Mouse (Mus musculus): ENCODE data around the gene Tbc1d15.

Tbc1d15 gene

DNA sequence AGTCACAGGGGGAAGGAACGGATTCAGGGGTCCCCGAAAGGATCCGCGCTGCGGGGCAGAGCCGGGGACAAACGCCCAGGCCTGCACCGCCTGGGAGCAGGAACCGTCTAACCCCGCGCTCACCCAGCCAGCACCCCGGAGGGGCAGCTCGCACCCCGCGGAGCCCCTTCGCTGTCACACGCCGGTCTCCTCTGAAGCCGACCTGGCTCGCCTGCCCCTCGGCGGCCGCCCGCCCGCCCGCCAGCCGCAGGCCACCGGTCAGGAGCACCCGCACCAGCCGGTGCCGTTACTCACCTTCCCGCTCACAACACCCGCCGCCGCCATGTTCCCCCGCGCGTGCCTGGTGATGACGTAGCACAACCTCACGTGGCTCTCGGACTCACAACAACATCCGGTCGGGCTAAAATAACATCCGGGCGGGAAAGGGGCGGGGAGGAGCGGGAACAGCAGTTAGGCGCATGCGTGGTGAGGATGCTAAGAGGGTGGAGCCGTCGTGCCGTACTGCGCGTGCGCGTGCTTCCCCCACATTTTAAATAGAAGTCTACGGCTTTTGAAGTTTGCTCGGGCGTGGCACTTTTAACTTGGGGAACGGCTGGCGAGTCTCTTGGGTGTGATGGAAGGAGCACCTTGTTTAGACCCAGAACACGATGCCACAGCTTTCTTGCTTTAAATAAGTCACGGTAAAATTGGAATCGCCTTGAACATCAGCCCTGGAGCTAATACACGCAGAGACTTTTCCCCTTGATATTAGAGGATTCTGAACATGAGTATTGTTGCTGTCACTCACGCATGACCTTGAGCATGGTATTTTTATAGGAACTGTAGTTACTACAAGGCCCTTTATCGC is at the start of gene Tbc1d15:
Tbc1d15 (minus strand) TSS at position 380 of the 847 bp plus-strand sequence.
- peak; percentile 98 for DNase-seq

DNA sequence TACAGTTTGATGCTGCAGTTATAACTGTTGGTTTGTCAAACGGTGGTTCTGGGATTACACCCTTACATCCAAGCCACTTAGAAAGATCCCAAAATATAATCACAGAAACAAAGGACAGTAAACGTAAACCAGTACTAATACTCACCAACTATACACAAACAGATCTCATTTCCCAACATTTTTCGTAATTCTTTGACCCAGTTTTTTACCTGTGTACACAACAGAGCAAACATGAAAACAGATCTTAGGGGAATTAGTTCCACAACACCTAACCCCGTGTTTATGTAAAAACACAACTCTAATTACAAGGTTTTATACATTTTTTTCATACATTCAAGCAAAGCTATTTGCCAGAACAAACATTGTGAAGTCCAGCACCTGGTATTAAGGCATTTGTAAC is 47.4 kb upstream of the Tbc1d15 start:
- DNase-seq, result no peak

DNA sequence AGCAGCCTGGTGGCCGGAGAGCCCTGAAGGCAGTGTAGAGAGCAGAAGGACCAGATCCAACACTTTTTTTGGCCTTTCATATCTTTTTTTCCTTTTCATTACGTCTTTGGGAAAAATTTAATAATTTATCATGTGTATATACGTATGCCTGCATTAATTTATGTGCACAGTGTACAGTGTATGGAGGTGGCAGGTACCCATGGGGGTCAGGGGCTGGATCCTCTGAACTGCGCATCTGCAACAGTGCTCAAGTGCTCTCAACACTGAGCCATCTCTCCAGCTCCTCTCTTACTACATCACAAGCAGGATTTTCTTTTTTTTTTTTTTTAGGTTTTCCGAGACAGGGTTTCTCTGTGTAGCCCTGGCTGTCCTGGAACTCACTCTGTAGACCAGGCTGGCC is 46.3 kb upstream of the Tbc1d15 start:
- no peak for DNase-seq

DNA sequence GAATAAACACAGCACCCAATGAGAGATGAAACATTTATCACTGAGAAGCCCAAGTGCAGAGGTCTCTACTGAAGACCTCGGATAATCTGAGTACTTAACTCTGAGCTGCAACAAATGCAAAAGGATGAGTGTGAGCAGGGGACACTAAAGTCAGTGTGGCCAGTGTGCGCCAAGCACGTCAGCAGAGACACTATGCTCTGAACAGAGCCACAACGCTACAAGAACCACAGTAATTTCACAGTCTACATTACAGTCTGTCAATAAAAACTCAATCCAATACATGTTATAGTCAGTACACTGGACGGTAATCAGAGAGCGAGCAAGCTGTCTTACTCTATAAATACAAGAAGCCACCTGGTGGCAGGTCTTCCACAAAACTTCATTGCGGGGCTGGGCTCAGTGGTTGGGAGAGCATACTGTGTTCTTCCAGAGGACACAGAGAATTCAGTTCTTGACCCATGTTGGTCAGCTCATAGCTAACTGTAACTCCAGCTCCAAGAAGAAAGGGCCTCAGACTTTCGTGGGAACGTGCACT is 45.2 kb upstream of the Tbc1d15 start:
- DNase-seq, result no peak

GRCm38 (mm10) chr10:115295162-115295561 is 43.9 kb upstream of the Tbc1d15 start:
- no peak for DNase-seq

GRCm38 (mm10) chr10:115294715-115295114 is 43.4 kb upstream of the Tbc1d15 start:
- no peak for DNase-seq

DNA sequence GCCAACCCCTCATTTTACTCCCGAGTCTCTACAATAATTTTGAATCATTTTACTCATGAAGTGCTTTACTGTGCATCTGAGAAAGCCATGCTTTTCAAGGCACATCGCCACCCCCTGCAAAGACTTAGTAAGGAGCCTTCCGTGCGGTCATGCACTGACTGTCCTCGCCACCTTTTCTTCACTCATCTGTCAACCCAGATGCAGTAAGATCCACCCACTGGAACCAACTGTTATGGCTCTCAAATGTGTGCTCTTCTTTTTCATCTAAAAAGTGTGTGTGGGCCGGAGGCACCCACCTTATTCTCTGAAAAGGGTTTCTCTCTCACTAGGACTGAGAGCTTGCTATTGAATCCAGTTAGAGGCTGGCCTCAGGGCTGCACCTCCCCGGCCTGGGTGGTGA is 42.7 kb upstream of the Tbc1d15 start:
- no peak for DNase-seq

- DNase-seq, result no peak
These were observed 39.4 kb upstream of the Tbc1d15 start for GRCm38 (mm10) chr10:115290671-115291070.

GRCm38 (mm10) chr10:115288856-115289255 is 37.6 kb upstream of the Tbc1d15 start:
- DNase-seq, result no peak

DNA sequence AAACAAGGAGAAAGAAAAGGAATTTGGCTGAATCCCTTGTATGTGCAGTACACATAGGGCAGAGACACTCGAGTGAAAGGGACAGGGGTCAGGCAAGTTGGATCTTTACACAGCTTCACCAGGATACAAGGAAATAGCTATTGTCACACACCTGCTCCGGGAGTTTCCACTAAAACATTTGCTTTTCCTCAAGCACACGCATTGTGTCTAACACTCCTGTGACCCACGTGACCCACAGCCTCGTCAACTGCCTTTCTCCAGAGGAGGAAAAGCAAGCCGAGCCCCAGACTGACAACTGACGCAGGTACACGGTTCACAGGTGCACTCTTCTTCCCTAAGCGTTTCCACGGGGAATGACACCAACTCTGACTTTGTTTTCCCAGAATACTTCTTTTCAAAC is 32.9 kb upstream of the Tbc1d15 start:
- no peak for DNase-seq

- no peak for DNase-seq
These were observed 30.1 kb upstream of the Tbc1d15 start for GRCm38 (mm10) chr10:115281381-115281780.

DNA sequence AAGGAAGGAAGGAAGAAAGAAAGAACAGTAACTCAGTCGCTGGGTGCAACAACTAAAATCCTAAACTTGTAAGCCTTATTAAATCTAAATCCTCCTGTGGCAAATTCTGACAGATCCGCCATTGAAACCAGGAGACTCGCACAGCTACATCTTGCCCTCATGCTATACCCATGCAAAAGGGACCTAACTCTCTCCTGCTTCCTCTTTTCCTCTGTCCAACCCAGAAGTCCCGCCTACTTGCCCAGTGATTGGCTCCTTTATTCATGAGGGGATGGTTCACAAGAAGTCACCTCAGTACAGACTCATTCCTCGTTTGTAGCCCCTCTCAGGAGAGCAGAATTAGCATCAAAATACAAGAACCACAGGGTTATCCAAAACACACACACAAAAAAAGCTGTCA is 20.4 kb upstream of the Tbc1d15 start:
- DNase-seq, result no peak

DNA sequence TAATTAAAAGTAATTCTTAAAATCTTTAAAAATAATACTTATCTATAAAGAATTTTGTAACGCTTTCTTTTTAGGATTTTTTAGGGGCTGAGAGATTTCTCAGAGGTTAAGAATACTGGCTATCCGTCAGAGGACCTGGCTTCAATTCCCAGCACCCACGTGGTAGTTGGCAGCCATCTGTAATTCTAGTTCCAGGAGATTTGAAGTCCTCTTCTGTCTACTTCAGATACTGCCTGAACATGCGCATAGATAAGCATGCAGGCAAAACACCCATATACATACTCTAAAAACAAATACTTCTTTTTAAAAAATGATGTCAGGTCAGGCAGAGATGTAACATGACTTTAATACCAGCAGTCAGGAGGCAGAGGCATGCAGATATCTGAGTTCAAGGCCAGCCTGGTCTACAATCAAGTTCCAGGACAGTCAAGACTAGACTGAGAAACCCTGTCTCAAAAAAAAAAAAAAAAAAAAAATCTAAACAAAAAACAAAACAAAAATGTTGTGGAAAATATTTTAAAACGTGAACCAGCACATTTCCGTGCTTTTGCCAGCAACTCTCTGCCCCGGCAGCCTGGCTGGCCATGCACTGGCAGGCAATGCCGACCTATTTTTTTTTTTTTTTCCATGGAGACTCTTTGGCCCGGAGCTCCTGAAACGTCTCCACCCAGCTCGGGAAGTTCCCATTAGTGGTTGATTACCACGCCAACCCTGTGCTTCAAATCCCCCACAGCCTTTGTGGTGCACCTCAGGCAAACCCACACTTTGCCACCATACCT is 19.5 kb upstream of the Tbc1d15 start:
- DNase-seq, result no peak

- DNase-seq, result no peak
These were observed 11.8 kb upstream of the Tbc1d15 start for GRCm38 (mm10) chr10:115262926-115263562.

GRCm38 (mm10) chr10:115262261-115262660 is 11.0 kb upstream of the Tbc1d15 start:
- DNase-seq, result no peak

DNA sequence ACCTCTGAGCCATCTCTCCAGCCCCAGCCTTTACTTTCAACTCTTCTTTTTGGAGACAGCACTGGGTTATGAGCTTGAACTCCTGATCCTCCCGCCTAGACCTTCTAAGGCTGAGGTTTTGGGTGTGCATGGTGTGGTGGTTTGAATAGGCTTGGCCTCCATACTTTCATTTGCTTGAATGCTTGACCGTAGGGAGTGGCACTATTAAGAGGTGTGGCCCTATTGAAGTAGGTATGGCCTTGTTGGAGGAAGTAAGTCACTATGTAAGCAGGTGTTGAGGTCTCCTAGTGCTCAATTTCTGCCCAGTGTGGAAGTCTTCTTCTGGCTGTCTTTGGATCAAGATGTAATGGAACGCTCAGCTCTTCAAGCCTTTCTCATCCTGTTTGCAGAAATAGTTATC is 10.2 kb upstream of the Tbc1d15 start:
- DNase-seq, result no peak

DNA sequence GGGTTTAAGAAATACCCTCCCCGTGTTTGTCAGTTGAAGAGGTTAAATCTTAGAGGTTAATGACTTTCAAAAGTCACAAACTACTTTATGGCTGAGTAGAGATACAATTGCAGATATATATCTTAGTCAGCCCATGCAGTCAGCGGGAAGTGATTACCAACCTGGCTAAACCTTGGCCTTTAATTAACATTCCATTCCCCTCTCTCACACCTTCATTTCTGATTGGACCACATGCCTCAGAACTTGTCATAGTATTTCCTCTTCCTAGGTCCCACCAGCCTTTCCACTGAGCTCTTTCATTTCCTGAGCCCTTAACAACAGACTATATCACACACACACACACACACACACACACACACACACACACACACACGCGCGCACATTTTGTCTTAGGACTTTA is 4.9 kb upstream of the Tbc1d15 start:
- no peak for DNase-seq

DNA sequence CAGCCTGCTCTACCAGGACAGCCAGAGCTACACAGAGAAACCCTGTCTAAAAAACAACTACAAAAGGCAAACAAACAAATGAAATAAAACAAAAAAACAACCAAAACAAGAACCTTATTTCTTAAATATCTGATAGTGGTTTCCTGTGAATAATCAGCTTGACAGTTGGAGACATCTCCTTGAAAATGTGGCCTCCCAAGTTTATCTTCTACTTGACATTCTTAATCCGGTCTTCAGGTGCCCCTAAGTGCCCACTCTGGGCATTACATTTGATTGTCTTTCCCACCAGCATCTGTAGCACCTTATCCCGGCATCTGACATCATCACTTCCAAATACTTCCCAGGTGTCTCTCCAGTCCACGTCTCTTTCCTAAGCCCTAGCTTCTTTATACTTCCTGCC is 2.3 kb upstream of the Tbc1d15 start:
- no peak for DNase-seq

- DNase-seq, result no peak
These were observed 1.1 kb upstream of the Tbc1d15 start for GRCm38 (mm10) chr10:115252321-115252757.

DNA sequence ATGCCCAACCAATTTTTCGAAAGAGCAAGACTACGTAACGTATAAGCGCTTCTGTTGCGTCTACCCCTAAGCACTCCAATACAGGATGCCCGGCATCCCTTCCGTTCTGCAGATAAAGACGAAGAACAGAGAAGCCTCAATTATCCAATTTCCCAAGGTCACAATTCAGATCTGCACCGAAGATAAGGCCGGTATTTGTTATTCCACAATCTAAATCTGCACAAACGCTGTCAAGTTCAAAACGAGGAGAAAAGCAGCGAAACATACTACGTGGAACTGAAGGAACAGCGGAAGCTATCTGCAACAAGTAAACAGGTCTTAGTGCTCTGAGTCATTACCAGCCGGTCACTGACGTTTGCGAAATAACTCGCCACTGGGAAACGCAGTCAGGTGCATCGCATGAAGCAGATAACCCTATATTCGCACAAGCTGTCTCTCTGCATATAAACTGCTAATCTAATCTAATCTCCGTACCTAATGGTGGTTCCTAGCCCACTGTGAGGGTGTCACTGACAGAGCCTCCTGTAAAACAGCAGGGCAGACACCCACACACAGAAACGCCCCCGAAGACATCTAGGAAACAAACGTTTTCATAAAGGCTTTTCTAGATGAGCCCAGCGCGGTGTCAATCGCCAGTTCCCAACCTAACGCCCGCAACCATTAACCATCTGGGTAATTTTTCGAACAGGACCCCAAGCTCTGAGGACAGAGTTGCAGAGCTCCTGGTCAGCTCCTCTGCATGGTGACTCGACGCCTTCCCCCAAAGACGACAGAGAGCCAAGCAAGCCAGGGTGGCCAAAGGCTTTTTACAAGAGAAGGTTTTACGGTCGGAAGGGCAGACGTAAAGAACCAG is 806 bp downstream of the Tbc1d15 start:
- no peak for DNase-seq

- DNase-seq, result peak; percentile 42
These were observed 3.2 kb downstream of the Tbc1d15 start for GRCm38 (mm10) chr10:115248041-115248440.

DNA sequence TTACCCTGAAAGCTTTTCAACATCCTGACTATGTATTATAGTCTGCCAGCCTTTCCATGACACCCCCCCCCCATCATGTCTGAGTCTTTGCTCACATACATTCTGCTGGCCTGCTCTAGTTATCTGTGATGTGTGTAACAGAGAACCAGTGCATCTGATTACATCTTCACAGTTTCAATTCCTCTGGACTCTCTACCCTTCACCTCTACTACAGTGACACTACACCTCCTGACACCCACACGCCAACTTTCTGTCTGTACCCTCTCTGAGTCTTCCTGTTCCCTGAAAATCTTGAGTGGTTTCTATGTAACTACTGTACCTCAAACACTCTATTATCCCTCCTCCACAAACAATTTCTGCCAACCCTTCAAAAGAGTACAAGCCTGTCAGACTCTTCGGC is 5.8 kb downstream of the Tbc1d15 start:
- DNase-seq, result no peak

Data from cerebellum, adult 9-10 months (tissue).